Mouse (Mus musculus) midbrain, postnatal 0 days (tissue): ENCODE results near the gene Mdc1. TPM values are rescaled to one million over a fixed set of nuclear protein-coding genes. Genes with fewer than 3 reads are reported as not detected.

Experiments used
- ATAC-seq: fragments of 200-750 bp; cut with Nextera tagmentation; 2 replicates; pipeline ENCODE4 v1.8.0; 2017; ENCODE audit warnings: moderate number of reproducible peaks, mild to moderate bottlenecking, moderate TSS enrichment, moderate library complexity; ENCODE audit not compliant: low FRiP score
- DNase-seq: peaks from one replicate; pipeline ENCODE4 v3.0.0-alpha.2; 2015; ENCODE audit warnings: low spot score
- H3K27ac ChIP-seq: fragments of 300-500 bp; sonication (generic); 2 replicates; pipeline ENCODE4 v1.5.1; 2014; ENCODE audit warnings: low read depth, mild to moderate bottlenecking, low read length, mixed read lengths
- H3K27me3 ChIP-seq: fragments of 300-500 bp; sonication (generic); 2 replicates; pipeline ENCODE4 v1.6.1; 2014; ENCODE audit warnings: low read length, control low read depth, mixed read lengths; ENCODE audit not compliant: insufficient read depth
- H3K36me3 ChIP-seq: fragments of 300-500 bp; sonication (generic); 2 replicates; pipeline ENCODE4 v1.6.1; 2014; ENCODE audit warnings: low read length, control low read depth, mixed read lengths; ENCODE audit not compliant: insufficient read depth
- H3K4me1 ChIP-seq: fragments of 300-500 bp; sonication (generic); 2 replicates; pipeline ENCODE4 v1.6.1; 2014; ENCODE audit warnings: mild to moderate bottlenecking, control low read depth, antibody characterized with exemption, low read length, mixed read lengths; ENCODE audit not compliant: insufficient read depth
- H3K4me2 ChIP-seq: fragments of 300-500 bp; sonication (generic); 2 replicates; pipeline ENCODE4 v1.6.1; 2014; ENCODE audit warnings: low read depth, mild to moderate bottlenecking, low read length, mixed read lengths; ENCODE audit not compliant: poor library complexity, severe bottlenecking
- H3K4me3 ChIP-seq: fragments of 300-500 bp; sonication (generic); 2 replicates; pipeline ENCODE4 v1.5.1; 2014; ENCODE audit warnings: low read depth, mild to moderate bottlenecking, low read length, moderate library complexity
- H3K9ac ChIP-seq: fragments of 300-500 bp; sonication (generic); replicated peaks from 2 replicates; pipeline ENCODE4 v1.6.1; 2014; ENCODE audit warnings: mild to moderate bottlenecking, low read length, moderate library complexity, mixed read lengths; ENCODE audit not compliant: poor library complexity, severe bottlenecking
- H3K9me3 ChIP-seq: fragments of 300-500 bp; sonication (generic); 2 replicates; pipeline ENCODE4 v1.6.1; 2016; ENCODE audit warnings: low read length, control low read depth
- CTCF ChIP-seq: IDR thresholded peaks from 2 replicates; pipeline ENCODE4 v1.5.1; 2016; ENCODE audit warnings: antibody characterized with exemption, mild to moderate bottlenecking
- WGBS: fragments of 180-500 bp; shearing (Covaris S2); extraction: QIAGEN DNeasy Blood & Tissue Kit; methylation state at CpG from one replicate; pipeline ENCODE4 v1.1.7; 2014; 5-methylcytosine and 5-hydroxymethylcytosine counted together
- polyA plus RNA-seq: library from polyadenylated mRNA; unstranded; fragments of >200 nt; fragmentation: Nextera tagmentation; extraction: Ambion mirVana; gene quantifications from 2 replicates; pipeline ENCODE4 v1.2.1, GENCODE M21; 2015
- total RNA-seq: library from RNA; depleted of rRNA; stranded (reverse); fragments of >200 nt; gene quantifications from 2 replicates; pipeline ENCODE4 v1.2.3, GENCODE M21; 2014

Mdc1 gene
- total and polyA plus RNA-seq, 2 experiments from 2014 or later = 3.7 to 22.6 TPM

- no peaks in the 10 kb centered on the region; the same call in 1 of the 2 replicates for H3K4me1 ChIP-seq
These were observed 24.1 kb upstream of the Mdc1 start for GRCm38 (mm10) chr17:35817226-35817625.

GRCm38 (mm10) chr17:35820111-35820510 is 21.2 kb upstream of the Mdc1 start:
- H3K9ac ChIP-seq = no peak overlapping the region

More at GRCm38 (mm10) chr17:35817226-35817625, 24.1 kb upstream of the Mdc1 start:
- no peak for TF ChIP-seq CTCF
- no peak for ATAC-seq
- H3K27ac ChIP-seq = no peak overlapping the region
- no peaks in the 10 kb centered on the region for H3K9me3 ChIP-seq
- no peak overlapping the region for H3K9ac ChIP-seq
- no peak overlapping the region for H3K4me2 ChIP-seq
- no peaks in the 10 kb centered on the region for H3K36me3 ChIP-seq
- 60% methylated on average over 10 of the region's 10 CpGs for WGBS
- no peak overlapping the region for H3K4me3 ChIP-seq
- DNase-seq = no peak
- peaks cover 7% of the 10 kb centered on the region for H3K27me3 ChIP-seq

GRCm38 (mm10) chr17:35821439-35822430 is 19.6 kb upstream of the Mdc1 start, which contains the start of gene Ier3:
Gene Ier3 (plus strand): TSS chr17:35821684.
- peak within 1 kb of the TSS; percentile 75 for H3K4me3 ChIP-seq
- DNase-seq = peak; percentile 72
- peak within 1 kb of the TSS; percentile 85 for H3K27ac ChIP-seq
- peaks cover 8% of the 10 kb centered on the region for H3K36me3 ChIP-seq
- ATAC-seq = no peak
- peaks cover 7% of the 10 kb centered on the region for H3K27me3 ChIP-seq
- no peak for TF ChIP-seq CTCF
- peak within 1 kb of the TSS; percentile 72 for H3K4me2 ChIP-seq
- peak within 1 kb of the TSS; percentile 86 for H3K9ac ChIP-seq
- no peaks in the 10 kb centered on the region for H3K9me3 ChIP-seq
- under 1% methylated on average over 62 of the region's 62 CpGs for WGBS
- peaks cover 5% of the 10 kb centered on the region; the same call in 1 of the 2 replicates for H3K4me1 ChIP-seq

More at GRCm38 (mm10) chr17:35820111-35820510, 21.2 kb upstream of the Mdc1 start:
- DNase-seq (no peak), ATAC-seq (no peak)
- no peak overlapping the region for H3K4me2 ChIP-seq
- 86% methylated on average over 5 of the region's 5 CpGs for WGBS
- H3K27ac ChIP-seq = no peak overlapping the region
- H3K27me3 ChIP-seq = peaks cover 7% of the 10 kb centered on the region
- TF ChIP-seq CTCF = no peak
- H3K4me3 ChIP-seq = no peak overlapping the region
- H3K36me3 ChIP-seq = peaks cover 3% of the 10 kb centered on the region; the same call in 1 of the 2 replicates
- peaks cover 5% of the 10 kb centered on the region; the same call in 1 of the 2 replicates for H3K4me1 ChIP-seq
- no peaks in the 10 kb centered on the region for H3K9me3 ChIP-seq

- Histone ChIP-seq H3K4me2 (peak overlapping the region; percentile 72), H3K9ac (peak overlapping the region; percentile 86), H3K4me3 (peak overlapping the region; percentile 75), H3K27me3 (peaks cover 7% of the 10 kb centered on the region), H3K36me3 (peaks cover 13% of the 10 kb centered on the region), H3K27ac (peak overlapping the region; percentile 85), H3K9me3 (no peaks in the 10 kb centered on the region), H3K4me1 (peaks cover 5% of the 10 kb centered on the region; the same call in 1 of the 2 replicates)
- 3% methylated on average over 11 of the region's 11 CpGs for WGBS
- ATAC-seq (0 out of 2 replicates have a peak, but pooled peaks have one; percentile 4), DNase-seq (no peak)
- no peak for TF ChIP-seq CTCF
These were observed 18.8 kb upstream of the Mdc1 start for GRCm38 (mm10) chr17:35822564-35822963.

- ATAC-seq (peak; percentile 84), DNase-seq (peak; percentile 91)
These were observed 18.1 kb upstream of the Mdc1 start, which contains the start of gene Flot1 for GRCm38 (mm10) chr17:35822964-35823937. Gene Flot1 (plus strand): TSS chr17:35823230.

More at GRCm38 (mm10) chr17:35822964-35823937, 18.1 kb upstream of the Mdc1 start, which contains the start of gene Flot1:
- peaks cover 7% of the 10 kb centered on the region for H3K27me3 ChIP-seq
- H3K9ac ChIP-seq = peak within 1 kb of the TSS; percentile 86
- under 1% methylated on average over 35 of the region's 47 CpGs for WGBS
- H3K4me2 ChIP-seq = peak within 1 kb of the TSS; percentile 72
- peak within 1 kb of the TSS; percentile 75 for H3K4me3 ChIP-seq
- H3K4me1 ChIP-seq = peaks cover 5% of the 10 kb centered on the region; the same call in 1 of the 2 replicates
- H3K27ac ChIP-seq = peak within 1 kb of the TSS; percentile 85
- peaks cover 15% of the 10 kb centered on the region for H3K36me3 ChIP-seq
- H3K9me3 ChIP-seq = no peaks in the 10 kb centered on the region
- TF ChIP-seq CTCF = no peak
